Mouse (Mus musculus): ENCODE data around the gene Hspa12b. TPM values are rescaled to one million over a fixed set of nuclear protein-coding genes. Genes with fewer than 3 reads are reported as not detected.

Hspa12b gene
- polyA plus RNA-seq (2012; rRNA removed) = 2.0 and 2.1 TPM in 2 replicates

DNA sequence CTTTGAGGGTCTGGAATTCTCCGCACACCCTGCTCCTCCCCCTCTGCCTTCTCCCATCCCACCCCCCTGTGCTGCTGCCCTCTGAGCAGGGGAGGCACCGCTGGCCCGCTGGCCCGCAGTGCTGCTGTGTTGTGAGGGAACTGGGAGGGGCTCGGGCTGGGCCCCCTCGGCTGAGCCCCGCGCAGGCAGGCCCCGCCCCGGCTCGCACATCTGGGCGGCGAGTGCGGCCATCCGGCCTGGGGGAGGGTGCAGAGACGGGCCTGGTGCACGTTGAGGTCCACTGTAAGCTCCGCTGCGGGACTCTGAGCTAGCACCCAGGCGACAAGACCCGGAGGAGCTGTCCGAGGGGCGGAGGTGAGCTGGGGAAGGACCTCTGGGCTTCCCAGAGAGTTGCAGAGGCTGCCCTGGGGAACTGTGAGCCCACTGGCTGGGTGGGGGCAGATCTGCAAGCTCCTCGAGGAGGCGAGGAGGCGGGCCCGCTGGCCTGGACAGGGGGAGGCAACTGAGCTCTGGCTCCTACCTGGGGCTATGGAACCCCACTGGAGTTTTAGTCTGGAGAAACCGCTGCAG lies at the start of gene Hspa12b:
Gene Hspa12b (plus strand): TSS at position 120 of the 570 bp plus-strand sequence.
- Histone ChIP-seq H3K27ac (ENCODE audit: insufficient read depth, low read length) (no peak within 1 kb of the TSS), H3K27me3 (ENCODE audit: control insufficient read depth, insufficient read depth, low read length) (no peaks in the 10 kb centered on the region), H3K36me3 (ENCODE audit: control insufficient read depth, insufficient read depth, low read length) (no peaks in the 10 kb centered on the region), H3K4me3 (ENCODE audit: extremely low read depth, insufficient read depth, insufficient read length) (peak within 1 kb of the TSS; percentile 23; the same call in 1 of the 2 replicates), H3K4me1 (ENCODE audit: control insufficient read depth, insufficient read depth, insufficient read length) (peaks cover 7% of the 10 kb centered on the region)
- DNase-seq (ENCODE audit: low read depth in 1 of 2, low spot score in 2 of 2) = no peak
- 7% methylated on average over 28 of the region's 28 CpGs for WGBS
- TF ChIP-seq CTCF (IDR thresholded peaks at IDR 0.05; ENCODE audit: extremely low read depth, insufficient read depth, insufficient read length, insufficient replicate concordance) (no peak), POLR2A (IDR thresholded peaks at IDR 0.05; ENCODE audit: low read depth, low read length) (no peak)

DNA sequence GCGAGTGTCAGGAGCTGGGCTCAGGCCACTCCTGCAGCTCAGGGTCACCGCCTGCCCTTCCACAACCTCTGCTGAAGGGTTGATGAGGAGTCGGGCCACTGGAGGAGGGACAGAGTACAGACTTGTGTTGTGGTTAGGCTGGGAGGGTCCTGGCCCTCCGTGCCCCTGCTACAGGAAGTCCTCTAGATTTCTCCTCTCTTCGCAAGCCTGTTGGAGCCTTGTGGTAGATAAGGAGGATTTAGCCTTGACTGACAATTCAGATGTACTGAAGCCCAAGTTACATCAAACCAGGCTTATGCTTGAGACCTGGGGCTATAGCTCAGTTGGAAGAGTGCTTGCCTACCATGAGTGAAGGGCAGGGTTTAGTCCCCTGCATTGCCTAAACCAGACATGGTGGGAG lies 46.6 kb upstream of the Hspa12b start:
- H3K4me3 ChIP-seq (ENCODE audit: extremely low read depth, insufficient read depth, insufficient read length) = no peak overlapping the region
- H3K27me3 ChIP-seq (ENCODE audit: control insufficient read depth, insufficient read depth, low read length) = no peaks in the 10 kb centered on the region
- no peak for TF ChIP-seq POLR2A (IDR thresholded peaks at IDR 0.05; ENCODE audit: low read depth, low read length)
- TF ChIP-seq CTCF (IDR thresholded peaks at IDR 0.05; ENCODE audit: extremely low read depth, insufficient read depth, insufficient read length, insufficient replicate concordance) = no peak
- no peaks in the 10 kb centered on the region for H3K4me1 ChIP-seq (ENCODE audit: control insufficient read depth, insufficient read depth, insufficient read length)
- H3K27ac ChIP-seq (ENCODE audit: insufficient read depth, low read length) = no peak overlapping the region
- no peaks in the 10 kb centered on the region for H3K36me3 ChIP-seq (ENCODE audit: control insufficient read depth, insufficient read depth, low read length)
- WGBS = 35% methylated on average over 5 of the region's 5 CpGs
- DNase-seq (ENCODE audit: low read depth in 1 of 2, low spot score in 2 of 2) = no peak

DNA sequence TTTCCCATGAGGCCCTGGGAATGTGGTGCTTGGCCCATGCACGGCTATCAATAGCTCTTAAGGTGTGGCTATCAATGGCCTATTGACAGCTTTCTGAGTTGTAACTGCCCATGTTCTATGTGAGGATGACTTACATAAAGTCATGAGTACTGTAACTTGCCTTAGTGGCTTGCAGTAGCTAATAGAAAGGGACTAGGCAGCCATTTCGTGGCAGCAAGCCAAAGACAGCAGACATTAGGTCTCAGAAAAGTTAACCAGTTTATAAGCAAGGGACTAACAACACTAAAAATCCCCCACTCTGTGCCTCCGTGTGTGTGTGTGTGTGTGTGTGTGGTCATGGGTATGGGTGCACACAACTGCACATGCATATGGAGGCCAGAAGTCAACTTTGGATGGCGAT lies 42.9 kb upstream of the Hspa12b start:
- H3K4me3 ChIP-seq (ENCODE audit: extremely low read depth, insufficient read depth, insufficient read length) = no peak overlapping the region
- H3K27ac ChIP-seq (ENCODE audit: insufficient read depth, low read length) = no peak overlapping the region
- DNase-seq (ENCODE audit: low read depth in 1 of 2, low spot score in 2 of 2) = no peak
- H3K36me3 ChIP-seq (ENCODE audit: control insufficient read depth, insufficient read depth, low read length) = no peaks in the 10 kb centered on the region
- no peaks in the 10 kb centered on the region; the same call in 1 of the 2 replicates for H3K4me1 ChIP-seq (ENCODE audit: control insufficient read depth, insufficient read depth, insufficient read length)
- WGBS = 88% methylated on average over 4 of the region's 4 CpGs
- H3K27me3 ChIP-seq (ENCODE audit: control insufficient read depth, insufficient read depth, low read length) = no peaks in the 10 kb centered on the region
- no peak for TF ChIP-seq POLR2A (IDR thresholded peaks at IDR 0.05; ENCODE audit: low read depth, low read length)

DNA sequence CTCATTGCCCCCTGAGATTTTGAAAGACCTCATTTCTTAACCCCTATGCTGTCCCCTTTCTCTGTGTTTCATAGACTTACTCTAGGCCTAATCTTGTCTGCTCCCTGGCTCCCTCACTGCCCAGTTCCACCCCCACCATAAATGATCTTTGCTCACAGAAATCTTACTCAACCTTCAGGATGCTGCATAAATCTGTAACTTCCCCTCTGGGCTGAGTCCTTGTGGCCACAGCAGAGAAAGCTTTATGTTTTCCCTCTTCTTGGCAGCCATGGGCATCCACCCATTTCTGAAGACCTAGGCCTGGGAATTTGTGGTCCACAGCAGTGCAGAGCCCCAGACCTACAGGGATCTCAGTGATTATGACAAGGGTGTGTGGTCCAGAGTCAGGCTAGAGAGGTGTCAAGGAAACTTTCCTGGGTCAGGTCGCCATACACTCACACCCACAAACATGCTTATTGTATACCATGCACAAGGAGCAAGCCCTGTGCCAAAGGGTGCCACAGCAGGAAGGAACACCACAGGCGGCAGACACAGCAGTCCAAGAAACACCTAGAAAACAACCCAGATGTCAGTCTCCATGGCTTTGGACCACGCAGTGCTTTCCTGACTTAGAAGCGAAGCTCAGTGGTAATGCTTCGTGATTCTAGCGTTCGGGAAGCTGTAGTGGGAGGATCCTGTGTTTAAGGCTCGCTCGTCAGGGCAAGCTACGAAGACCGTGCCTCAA lies 40.3 kb upstream of the Hspa12b start, which contains the start of gene Siglec1:
Gene Siglec1 (minus strand): TSS at position 99 of the 724 bp plus-strand sequence.
- TF ChIP-seq CTCF (IDR thresholded peaks at IDR 0.05; ENCODE audit: extremely low read depth, insufficient read depth, insufficient read length, insufficient replicate concordance) = no peak
- WGBS = 45% methylated on average over 11 of the region's 11 CpGs
- Histone ChIP-seq H3K4me3 (ENCODE audit: extremely low read depth, insufficient read depth, insufficient read length) (no peak within 1 kb of the TSS), H3K27ac (ENCODE audit: insufficient read depth, low read length) (peak within 1 kb of the TSS; percentile 16; the same call in 1 of the 2 replicates), H3K27me3 (ENCODE audit: control insufficient read depth, insufficient read depth, low read length) (no peaks in the 10 kb centered on the region), H3K4me1 (ENCODE audit: control insufficient read depth, insufficient read depth, insufficient read length) (no peaks in the 10 kb centered on the region; the same call in 1 of the 2 replicates), H3K36me3 (ENCODE audit: control insufficient read depth, insufficient read depth, low read length) (no peaks in the 10 kb centered on the region)
- no peak for DNase-seq (ENCODE audit: low read depth in 1 of 2, low spot score in 2 of 2)

DNA sequence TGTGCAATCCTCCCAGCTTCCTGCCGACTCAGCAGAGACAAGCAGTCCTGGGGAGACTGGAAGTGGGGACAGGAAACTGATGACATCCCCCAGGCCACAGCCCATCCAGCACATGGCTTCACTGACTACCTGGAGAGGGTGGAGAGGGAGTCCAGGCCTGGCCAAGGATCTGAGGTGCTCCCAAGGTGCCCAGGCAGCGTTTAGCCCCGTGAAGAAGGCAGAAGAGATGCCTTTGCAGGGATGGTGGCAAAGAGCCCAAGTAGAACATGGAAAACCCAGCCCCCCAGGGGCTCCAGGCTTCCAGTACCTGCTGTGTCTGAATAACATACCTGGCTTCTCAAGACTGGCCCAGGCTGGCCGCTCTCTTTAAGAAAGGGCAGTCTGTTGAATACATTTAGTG lies 38.5 kb upstream of the Hspa12b start:
- Histone ChIP-seq H3K4me1 (ENCODE audit: control insufficient read depth, insufficient read depth, insufficient read length) (no peaks in the 10 kb centered on the region; the same call in 1 of the 2 replicates), H3K4me3 (ENCODE audit: extremely low read depth, insufficient read depth, insufficient read length) (no peak overlapping the region), H3K27ac (ENCODE audit: insufficient read depth, low read length) (no peak overlapping the region), H3K36me3 (ENCODE audit: control insufficient read depth, insufficient read depth, low read length) (no peaks in the 10 kb centered on the region), H3K27me3 (ENCODE audit: control insufficient read depth, insufficient read depth, low read length) (no peaks in the 10 kb centered on the region)
- no peak for DNase-seq (ENCODE audit: low read depth in 1 of 2, low spot score in 2 of 2)
- WGBS = 82% methylated on average over 4 of the region's 4 CpGs
- TF ChIP-seq POLR2A (IDR thresholded peaks at IDR 0.05; ENCODE audit: low read depth, low read length) (no peak), CTCF (IDR thresholded peaks at IDR 0.05; ENCODE audit: extremely low read depth, insufficient read depth, insufficient read length, insufficient replicate concordance) (no peak)

DNA sequence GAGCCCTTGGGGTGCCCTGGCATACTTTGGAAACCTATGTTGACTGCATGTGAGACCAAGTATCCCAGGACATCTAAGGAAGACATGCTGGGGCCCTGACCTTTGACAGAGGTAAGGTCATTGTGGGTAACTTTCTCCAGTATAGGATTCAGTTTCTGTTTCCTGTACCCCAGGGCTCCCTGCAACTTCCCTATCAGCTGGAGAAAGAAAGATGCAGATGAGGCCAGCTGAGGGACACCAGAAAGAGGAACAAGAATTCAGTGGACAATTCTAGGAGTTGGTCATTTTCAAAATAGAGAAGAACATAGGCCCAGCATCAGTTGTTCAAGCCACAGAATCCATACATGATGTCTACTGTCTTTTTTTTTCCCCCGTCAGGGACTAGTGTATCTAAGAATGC lies 37.4 kb upstream of the Hspa12b start:
- no peak for TF ChIP-seq POLR2A (IDR thresholded peaks at IDR 0.05; ENCODE audit: low read depth, low read length)
- no peak for TF ChIP-seq CTCF (IDR thresholded peaks at IDR 0.05; ENCODE audit: extremely low read depth, insufficient read depth, insufficient read length, insufficient replicate concordance)
- H3K27me3 ChIP-seq (ENCODE audit: control insufficient read depth, insufficient read depth, low read length) = no peaks in the 10 kb centered on the region
- H3K27ac ChIP-seq (ENCODE audit: insufficient read depth, low read length) = no peak overlapping the region
- no peak for DNase-seq (ENCODE audit: low read depth in 1 of 2, low spot score in 2 of 2)
- H3K36me3 ChIP-seq (ENCODE audit: control insufficient read depth, insufficient read depth, low read length) = no peaks in the 10 kb centered on the region
- no peaks in the 10 kb centered on the region; the same call in 1 of the 2 replicates for H3K4me1 ChIP-seq (ENCODE audit: control insufficient read depth, insufficient read depth, insufficient read length)
- 73% methylated on average over 1 of the region's 1 CpGs for WGBS
- H3K4me3 ChIP-seq (ENCODE audit: extremely low read depth, insufficient read depth, insufficient read length) = no peak overlapping the region

DNA sequence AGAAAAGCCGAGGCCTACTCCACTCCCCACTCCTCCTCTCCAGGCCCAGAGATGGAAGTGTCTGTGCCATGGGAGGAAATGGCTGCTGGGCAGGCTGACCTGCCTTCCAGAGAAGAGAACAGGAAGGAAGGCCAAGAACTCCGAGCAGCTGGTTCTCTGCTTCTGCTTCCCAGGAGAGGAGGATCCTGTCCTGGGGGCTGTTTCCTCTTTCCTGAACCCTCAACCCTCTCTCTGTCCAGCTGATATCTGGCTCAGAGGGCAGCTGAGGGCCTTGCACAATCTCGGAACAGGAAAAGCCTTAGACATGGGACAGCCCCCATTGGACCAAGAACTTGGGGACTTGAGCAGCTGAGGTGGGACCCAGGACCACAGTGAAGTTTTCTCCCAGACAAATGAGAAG lies 36.2 kb upstream of the Hspa12b start:
- DNase-seq (ENCODE audit: low read depth in 1 of 2, low spot score in 2 of 2) = no peak
- TF ChIP-seq CTCF (IDR thresholded peaks at IDR 0.05; ENCODE audit: extremely low read depth, insufficient read depth, insufficient read length, insufficient replicate concordance) (no peak), POLR2A (IDR thresholded peaks at IDR 0.05; ENCODE audit: low read depth, low read length) (no peak)
- Histone ChIP-seq H3K36me3 (ENCODE audit: control insufficient read depth, insufficient read depth, low read length) (no peaks in the 10 kb centered on the region), H3K4me3 (ENCODE audit: extremely low read depth, insufficient read depth, insufficient read length) (no peak overlapping the region), H3K27ac (ENCODE audit: insufficient read depth, low read length) (no peak overlapping the region), H3K27me3 (ENCODE audit: control insufficient read depth, insufficient read depth, low read length) (no peaks in the 10 kb centered on the region), H3K4me1 (ENCODE audit: control insufficient read depth, insufficient read depth, insufficient read length) (no peaks in the 10 kb centered on the region; the same call in 1 of the 2 replicates)
- 79% methylated on average over 3 of the region's 3 CpGs for WGBS
